Mouse (Mus musculus) B cell, adult 2 months (primary cell): ENCODE measurements around the gene March8.
A peak's percentile ranks its signal among the peaks of the same experiment; 100 is the strongest.

Experiments used
- DNase-seq, 2 experiments: peaks; one replicate each; pipeline ENCODE4 v3.0.0; 2022

March8 gene

DNA sequence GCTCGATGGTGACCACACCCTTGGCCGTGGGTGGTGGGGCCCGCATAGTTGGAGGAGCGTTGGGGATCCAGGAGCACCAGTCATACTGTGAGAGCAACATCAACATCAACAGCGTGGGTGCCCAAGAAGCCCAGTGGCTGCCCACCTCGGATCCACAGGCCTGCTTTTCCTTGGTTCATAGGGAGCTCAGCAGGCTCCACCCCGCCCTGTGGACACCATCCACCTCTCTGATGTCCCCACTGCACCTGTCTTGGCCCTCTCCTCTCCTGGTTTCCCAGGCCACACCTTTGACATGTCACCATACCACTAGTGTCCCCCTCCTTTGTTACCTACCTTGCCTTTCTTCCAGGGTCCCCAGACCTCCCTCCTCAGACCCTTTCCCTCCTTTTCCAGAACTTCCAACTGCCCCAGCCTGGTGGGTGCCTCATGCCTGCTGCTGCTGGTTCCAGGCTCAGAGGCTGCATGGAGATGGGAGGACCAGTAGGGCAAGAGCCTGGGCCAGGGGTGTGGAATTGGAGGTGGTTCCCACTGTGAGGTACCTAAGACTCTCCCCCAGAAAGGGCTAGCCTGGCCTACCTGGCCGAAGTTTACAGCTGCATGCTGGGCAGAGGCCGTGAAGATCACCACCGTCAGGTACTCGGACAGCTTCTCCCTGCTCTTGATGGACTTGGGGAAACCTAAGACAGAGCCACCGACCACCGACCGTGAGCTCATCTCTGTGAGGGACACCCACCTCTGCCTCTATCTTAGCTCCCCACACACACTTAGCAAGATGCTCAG, 74.9 kb downstream of the March8 start:
- no peak for DNase-seq

DNA sequence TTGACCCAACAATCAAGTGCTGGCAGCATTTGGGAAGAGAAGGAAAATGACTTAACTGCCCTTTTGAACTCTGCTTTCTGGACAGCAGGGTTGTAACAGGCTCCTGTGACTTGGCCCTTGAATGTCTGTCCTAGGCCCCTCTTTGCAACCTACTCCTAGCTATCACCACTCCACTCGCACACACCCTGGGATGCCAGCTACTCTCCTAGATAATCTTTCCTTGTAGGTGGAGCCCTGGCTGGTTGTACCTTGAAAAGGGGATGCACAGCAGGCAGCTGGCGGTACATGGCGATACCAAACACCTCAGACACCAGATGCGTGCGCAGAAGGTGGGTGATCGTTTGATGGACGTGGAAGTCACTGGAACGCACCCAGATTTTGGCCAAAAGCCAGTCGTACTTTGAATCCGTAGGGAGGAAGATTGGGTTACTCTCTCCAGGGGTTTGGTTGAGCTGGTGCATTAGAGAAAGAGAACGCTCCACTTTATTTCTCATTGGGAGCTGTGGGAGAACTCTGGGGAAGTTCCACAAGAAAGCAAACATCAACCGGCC, 77.4 kb downstream of the March8 start:
- DNase-seq, result no peak

DNA sequence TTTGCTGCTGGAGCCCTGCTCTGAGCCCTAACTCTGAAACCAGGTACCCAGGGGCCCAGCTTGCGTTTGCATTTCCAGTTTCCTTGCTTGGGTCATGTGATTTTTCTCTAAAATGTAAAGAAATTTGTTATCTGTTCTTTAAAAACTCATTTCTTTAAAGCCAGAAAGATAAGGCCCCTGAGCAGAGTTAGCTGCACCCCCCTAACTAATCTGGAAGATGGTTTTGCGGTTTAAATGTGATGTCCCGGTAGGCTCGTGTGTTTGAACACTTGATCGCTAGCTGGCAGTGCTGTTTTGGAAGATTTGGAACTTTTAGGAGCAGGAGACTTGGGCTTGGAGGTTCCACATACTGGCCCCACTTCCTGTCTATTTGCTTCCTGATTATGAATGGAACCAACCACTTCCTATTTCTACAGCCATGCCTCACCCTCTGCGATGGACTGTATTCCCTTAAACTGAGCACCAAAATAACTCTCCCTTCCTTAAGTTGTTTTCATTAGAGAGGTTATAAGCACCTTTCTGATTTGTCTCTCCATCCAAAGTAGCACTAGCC, 78.3 kb downstream of the March8 start:
- DNase-seq, result no peak

DNA sequence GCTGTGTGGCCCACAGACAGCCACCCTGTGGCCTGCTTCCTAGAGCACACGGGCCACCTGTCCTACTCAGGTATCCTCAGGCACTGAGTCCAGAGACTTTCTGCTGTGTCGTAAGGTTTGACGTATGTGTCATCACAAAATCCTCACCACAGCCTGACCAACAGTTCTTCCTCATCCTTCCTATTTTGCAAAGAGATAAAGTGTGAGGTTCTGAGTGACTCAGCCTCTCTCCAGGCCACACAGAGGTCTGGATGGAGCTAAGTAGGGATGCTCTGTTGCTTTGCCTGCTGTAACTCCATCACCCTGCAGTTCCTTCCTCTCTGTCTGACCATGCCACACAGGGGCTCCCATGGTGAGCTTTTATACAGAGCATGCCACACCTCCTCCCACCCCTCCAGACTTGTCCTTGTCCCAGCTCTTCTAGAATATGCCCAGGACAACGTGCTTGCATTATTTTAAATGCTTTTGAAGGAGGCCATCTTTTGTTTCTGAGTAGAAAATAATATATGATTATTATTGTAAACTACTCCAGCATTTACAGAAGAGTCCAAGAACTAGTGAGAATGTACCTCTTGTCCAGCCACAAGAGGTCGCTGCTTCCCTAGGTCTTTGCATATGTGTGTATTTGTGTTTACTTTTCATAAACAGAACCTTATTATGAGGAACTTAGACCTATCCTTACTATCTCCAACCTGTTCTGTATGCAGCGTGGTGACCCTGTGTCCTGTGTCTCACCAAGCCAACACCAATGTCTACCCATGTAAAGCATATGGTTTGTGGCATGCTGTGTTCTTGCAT, 79.9 kb downstream of the March8 start:
- peak in 1 of 2 experiments; percentile 2 for DNase-seq

DNA sequence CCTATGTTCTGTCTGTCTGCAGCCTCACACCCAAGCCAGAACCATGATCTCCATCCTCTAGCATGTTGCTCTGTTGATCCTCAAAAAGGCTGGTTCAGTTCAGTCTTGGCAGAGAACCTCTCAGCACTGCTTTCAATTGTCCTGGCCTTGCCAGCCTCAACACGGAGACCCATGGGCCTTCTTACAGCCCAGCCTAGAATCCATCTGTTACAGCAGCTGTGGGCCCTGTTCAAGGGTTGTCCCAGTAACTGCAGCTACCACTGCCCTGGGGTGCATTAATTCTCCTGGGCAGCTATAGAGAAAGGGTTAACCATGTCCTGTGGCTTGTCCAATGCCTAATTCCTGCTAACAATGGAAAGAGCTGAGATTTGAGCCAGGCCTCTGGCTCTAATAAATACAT, 80.7 kb downstream of the March8 start:
- DNase-seq, result no peak

DNA sequence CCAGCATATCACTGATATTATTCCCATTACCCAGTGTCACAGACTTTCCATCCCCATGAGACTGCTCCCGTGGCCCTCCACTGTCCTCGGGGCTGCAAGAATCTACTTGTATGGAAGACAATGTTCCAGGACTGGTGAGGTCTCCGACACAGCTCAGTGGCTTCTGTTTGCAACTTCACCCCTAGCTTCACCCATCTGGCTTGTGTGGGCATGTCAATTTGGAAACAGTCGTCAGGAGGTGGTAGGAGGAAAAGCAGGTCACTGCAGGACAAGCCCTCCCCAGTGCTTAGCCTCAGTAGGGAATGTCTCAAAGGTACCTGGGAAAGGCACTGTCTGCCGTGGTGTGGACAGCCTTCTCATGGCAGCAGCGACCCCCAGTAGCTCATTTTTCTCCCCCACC, 81.9 kb downstream of the March8 start:
- DNase-seq, result no peak

DNA sequence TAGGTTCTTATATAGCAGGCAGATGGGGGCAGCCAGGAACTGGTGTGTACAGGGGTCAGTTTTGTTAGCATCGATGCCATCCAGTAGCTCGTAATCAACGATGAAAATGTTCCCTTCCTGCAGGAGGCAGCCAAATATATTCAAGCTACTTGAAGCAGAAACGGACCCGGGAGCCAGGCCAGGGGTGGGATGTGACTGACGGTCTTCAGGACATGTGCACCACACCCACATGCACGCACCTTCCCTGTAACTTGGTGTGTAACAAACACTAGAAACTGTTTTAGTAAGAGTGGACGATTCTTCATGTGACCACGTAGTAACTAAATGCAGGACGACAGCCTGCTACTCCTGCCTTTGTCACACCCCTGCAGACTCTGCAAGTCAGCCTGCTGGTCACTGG, 82.4 kb downstream of the March8 start:
- DNase-seq, result no peak

DNA sequence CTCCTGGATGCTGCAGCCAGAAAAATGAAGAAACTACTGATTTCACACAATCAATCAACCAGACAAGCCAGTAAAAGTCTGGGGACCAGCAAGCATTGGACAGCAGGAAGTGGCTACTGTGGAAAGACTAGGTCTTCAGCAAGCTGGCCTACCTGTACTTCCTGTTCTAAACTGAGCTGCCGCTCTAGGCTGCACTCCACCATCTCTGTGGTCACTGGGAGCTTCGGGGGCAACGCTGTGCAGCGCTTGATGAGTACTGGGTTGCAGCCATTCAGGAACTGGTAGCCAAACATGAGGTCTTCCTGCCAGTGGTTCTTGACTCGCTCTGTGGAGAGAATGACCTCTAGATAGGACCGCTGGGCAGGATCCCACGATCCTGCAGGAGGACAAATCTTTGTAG, 85.2 kb downstream of the March8 start:
- no peak for DNase-seq

DNA sequence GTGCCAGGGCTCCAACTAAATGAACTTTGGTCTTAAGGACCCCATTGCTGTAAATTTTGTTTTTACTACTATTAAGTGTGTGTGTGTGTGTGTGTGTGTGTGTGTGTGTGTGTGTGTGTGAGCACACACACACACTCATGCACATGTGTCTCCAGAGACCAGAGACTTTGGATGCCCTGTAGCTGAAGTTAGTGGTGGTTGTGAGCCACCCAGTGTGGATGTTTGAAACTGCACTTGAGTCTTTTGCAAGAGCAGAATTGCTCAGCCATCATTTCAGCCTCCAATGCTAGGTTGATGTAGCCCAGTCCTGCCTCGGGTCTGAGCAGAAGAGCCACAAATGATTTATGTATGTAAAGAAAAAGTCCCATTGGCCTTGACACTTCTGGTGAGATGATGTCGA, 85.8 kb downstream of the March8 start:
- DNase-seq, result no peak

DNA sequence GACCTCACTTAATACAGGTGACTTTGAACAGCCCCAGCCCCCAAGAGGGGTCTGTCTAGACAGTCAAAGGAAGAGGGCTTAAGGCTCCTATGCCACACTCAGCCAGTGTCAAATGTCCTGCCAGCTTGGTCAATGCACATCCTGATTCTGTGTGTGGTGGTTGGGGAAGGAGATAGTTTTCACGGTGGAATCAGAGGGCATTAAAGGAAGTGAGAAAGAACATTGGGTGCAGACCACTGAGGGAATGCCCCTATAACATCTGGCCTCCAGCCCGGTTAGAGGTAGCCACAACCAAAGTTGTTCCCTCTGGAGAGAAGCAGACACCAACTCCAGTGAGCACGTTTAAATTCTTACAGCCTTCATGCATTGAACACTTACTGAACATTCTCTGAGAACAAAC, 89.7 kb downstream of the March8 start:
- no peak for DNase-seq

DNA sequence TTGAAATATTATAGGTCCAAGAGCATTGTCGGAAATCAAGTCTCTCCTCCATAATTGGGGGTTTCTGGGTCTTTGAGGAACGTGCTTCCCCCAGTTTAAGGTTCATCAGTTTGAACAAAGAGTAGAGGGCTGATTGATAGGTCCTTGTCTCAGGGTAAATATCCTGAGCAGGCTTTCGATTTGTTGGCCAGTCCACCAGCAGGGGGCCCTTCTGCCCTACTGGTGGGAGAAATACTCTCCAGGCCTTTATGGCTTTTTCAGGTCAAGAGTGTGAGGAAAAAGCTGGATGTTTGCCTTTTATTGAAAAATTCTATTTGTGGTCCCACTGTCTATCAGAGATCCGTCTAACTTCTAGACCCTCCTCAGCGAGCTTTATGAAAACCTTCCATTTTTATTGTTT, 90.5 kb downstream of the March8 start:
- no peak for DNase-seq

DNA sequence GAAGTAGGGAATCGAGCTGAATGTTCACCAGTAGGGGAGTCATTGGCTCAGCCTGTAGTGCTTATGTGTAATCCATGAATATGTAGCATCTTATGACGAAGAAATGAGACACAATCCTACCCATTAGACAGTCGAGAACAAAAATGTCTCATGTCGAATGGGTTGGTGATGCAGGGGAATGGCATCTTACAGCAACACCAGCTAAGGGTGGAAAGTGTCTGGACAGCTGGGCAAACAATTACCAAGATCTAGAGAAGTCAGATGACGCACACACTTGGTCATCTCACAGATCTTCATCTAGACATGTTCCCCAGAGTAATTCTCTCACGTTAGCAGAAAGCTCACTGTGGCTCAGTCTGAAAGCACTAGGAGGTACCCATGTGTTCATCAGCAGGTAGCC, 101.0 kb downstream of the March8 start:
- DNase-seq, result no peak

DNA sequence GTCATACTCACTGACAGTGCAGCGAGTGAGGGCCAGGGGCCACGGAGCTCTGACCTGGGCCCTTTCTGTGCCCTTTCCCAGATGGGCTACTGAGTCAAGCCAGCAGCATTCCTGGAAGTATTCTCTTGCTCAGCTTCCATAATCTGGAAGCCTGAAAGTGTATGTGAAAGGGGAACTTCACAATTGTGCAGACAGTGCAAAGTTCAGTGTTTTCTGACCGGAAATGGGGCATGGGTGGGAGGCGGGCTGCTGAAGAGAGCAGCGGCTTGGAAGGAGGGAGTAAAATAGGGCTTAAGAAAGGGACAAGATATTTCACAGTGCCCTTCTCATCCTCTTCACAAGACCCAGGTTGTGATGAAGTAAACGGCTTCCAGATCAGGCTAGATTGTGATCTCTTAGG, 101.7 kb downstream of the March8 start:
- no peak for DNase-seq

DNA sequence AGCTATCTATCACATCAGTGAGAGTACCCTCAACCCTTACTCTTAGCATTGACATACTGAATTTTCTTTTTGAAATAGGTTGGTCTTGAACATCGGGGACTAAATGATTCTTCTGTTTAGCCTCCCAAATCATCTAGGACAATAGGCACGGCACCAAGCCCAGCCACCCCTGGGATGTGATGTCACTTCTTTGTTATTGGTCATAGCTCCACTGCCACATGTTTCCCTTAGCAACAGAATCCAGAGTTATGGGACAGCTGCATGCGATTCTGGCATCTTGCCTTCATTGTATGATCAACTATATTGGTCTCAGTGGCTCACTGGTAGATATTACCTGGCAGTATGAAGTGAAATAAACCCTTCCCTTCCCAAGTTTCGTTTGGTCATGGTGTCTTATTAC, 102.6 kb downstream of the March8 start:
- DNase-seq, result no peak

DNA sequence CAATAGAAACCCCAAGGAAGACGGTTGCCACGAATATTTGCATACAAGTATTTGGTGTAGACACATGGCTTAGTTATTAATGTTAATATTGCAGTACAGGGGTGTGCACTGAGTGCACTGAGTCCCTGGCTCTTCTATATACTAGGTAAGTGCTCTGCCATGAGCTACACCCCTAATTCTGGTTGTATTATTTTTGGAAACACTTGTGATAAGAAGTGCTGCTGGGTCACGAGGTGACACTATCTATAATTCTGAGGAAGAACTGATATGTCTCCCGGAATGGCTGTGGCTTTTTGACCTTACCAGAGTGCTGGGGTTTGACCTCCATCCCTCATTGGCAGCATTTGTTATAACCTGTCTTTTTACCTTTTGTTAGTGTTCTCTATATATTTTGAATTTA, 103.0 kb downstream of the March8 start:
- no peak for DNase-seq

DNA sequence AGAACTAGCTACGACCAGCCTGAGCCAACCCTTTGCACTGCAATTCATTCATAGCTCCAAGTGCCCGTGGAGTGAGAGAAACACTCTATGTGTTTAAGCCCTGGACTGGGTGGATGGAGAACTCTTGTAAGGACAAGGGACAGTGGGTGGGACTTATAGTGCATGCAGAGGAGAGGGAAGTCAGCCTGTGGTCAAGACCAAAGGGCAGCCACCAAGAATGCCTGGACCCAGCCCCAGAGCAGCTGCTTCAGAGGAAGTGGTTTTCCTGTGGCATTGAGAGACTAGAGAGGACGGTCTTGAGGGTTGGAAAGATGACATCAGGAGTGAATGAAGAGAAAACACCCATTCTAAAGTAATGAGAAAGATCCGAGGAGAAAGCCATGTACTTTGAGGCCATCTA, 118.0 kb downstream of the March8 start:
- no peak for DNase-seq

DNA sequence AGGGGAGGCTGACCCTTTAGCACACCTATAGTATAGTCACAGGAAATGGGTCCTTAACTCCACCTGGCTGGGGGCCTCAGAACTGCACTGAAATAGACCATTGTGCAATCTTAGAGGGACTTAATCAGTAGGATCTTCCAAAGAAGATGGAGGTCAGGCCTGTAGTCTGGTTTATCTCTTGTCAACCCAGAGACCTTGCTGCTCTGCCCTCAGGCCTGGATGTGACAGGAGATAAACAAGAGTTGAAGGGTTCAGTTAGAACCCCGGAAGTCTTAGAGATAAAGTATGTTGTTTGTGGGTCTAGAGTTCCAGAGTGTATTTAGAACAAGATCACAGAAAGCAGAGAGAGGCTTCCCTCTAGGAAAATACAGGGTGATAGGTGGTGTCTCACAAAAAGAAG, 118.7 kb downstream of the March8 start:
- no peak for DNase-seq

DNA sequence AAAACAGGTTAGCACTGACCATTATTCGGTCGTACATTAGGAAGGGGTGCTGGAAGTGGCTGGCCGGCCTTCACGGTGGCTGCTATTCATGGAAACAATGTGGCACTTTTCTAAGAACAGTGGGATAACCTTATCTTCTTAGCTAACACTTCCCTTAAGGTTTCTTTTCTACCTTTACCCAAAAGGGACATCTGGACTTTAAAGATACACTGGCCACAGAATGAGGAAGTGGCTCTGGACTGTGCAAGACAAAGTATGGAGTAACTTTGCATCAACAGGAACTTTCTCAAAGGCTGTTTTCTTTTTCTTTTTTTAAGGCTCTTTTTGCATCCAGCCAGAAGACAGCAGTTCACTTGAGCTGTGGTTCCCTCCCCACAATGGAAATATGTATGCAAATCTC, 120.9 kb downstream of the March8 start:
- DNase-seq, result no peak
